Mouse (Mus musculus): ENCODE measurements around the gene Fam3a.

DNA sequence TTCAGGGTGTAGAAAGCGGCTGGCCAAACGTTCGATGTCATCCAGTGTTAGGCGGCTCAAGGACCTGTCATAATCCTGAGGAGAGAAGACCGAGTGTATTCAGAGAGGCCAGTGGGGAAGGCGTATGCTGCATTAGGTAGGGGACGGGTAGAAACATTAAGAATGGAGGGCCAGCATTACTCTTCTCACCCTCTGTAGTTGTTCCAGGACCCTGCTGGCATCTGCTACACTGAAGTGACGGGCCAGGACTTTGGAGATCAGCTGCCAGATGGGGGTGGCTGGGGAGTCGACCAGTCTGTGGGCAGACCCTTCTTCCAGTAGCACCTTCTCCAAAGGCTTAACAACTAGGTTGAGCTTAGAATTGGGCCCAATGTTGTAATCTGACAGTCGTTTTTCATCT is 25.6 kb downstream of the Fam3a start:
- no peak for TF ChIP-seq GATA1 (IDR thresholded peaks at IDR 0.05; ENCODE audit: low read length)
- TF ChIP-seq TAL1 (IDR thresholded peaks at IDR 0.05; ENCODE audit: low read length), result no peak
